Mouse (Mus musculus) G1E (cell line): ENCODE results near the gene Olfr1346.

Experiments
- CTCF ChIP-seq: IDR thresholded peaks from 2 replicates; pipeline ENCODE4 v1.5.1; 2012; ENCODE audit warnings: low read depth, low read length, inconsistent platforms, mixed read lengths
- POLR2AphosphoS5 ChIP-seq: IDR thresholded peaks from 2 replicates; pipeline ENCODE4 v1.6.1; 2012; ENCODE audit warnings: low read depth, low read length, inconsistent platforms; ENCODE audit not compliant: insufficient replicate concordance
- TAL1 ChIP-seq: conservative IDR thresholded peaks from 2 replicates; pipeline ENCODE4 v1.6.1; 2012; ENCODE audit warnings: low read depth, low read length, inconsistent platforms, mixed read lengths

DNA sequence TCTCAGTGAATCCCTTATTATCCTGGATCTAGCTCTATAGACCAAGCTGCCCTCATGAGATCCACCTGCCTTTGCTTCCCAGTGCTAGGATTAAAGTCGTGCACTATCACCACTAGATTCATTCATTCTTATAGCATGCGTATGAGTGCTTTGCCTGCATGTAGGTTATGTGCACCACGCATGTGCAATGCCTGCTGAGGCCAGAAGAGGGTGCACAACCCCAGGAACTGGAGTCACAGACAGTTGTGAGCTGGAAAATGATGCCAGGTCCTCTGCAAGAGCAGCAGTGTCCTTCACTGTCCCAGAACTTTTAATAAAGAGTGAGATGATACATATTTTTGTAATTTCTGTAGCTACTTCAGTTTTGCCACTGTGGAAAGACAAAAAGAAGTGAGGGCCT is 58.1 kb downstream of the Olfr1346 start:
- no peak for TF ChIP-seq CTCF
- TF ChIP-seq TAL1, result no peak
- no peak for TF ChIP-seq POLR2AphosphoS5
